Mouse (Mus musculus) CH12.LX (cell line): ENCODE measurements around the gene Xrcc4. TPM values are rescaled to one million over a fixed set of nuclear protein-coding genes. Genes with fewer than 3 reads are reported as not detected.

ENCODE experiments used
- DNase-seq: peaks from one replicate; pipeline ENCODE4 v3.0.0-alpha.2; 2013; ENCODE audit errors: extremely low read depth
- H3K27ac ChIP-seq: 2 replicates; pipeline ENCODE4 v1.5.1; 2012; ENCODE audit warnings: low read depth, mild to moderate bottlenecking, control low read depth, moderate library complexity; ENCODE audit not compliant: insufficient read depth
- H3K27me3 ChIP-seq: replicated peaks from 2 replicates; pipeline ENCODE3; 2012; ENCODE audit warnings: inconsistent platforms
- H3K36me3 ChIP-seq, 2 experiments: replicated peaks in 1 of 2; 2 replicates each; pipeline versions ENCODE3 to v1.6.1; 2012; ENCODE audit warnings: inconsistent platforms in 1 of 2, low read length in 1 of 2, mild to moderate bottlenecking in 1 of 2, mixed read lengths in 1 of 2, moderate library complexity in 1 of 2; ENCODE audit not compliant: control insufficient read depth in 1 of 2, insufficient read depth in 1 of 2
- H3K4me1 ChIP-seq, 2 experiments: 2 replicates each; pipeline ENCODE4 v1.6.1; 2012; ENCODE audit warnings: inconsistent platforms in 1 of 2, moderate library complexity in 1 of 2; ENCODE audit not compliant: insufficient read depth in 2 of 2, control insufficient read depth in 1 of 2
- H3K4me2 ChIP-seq: 2 replicates; pipeline ENCODE4 v1.6.1; 2012; ENCODE audit warnings: low read depth, mild to moderate bottlenecking, control low read depth; ENCODE audit not compliant: poor library complexity, insufficient read depth, severe bottlenecking
- H3K4me3 ChIP-seq, 3 experiments: fragments of 150-350 bp in 1 of 3; sonication (generic) in 1 of 3; replicated peaks in 1 of 3; 2 replicates each; pipeline versions ENCODE3 to v1.5.1; 2011 to 2012; ENCODE audit warnings: low read depth in 2 of 3, low read length in 2 of 3, mild to moderate bottlenecking in 2 of 3, moderate library complexity in 2 of 3, control low read depth in 1 of 3, improper control_type of control experiment in 1 of 3, inconsistent platforms in 1 of 3, mixed read lengths in 1 of 3; ENCODE audit not compliant: poor library complexity in 1 of 3
- H3K79me2 ChIP-seq: replicated peaks from 2 replicates; pipeline ENCODE4 v1.6.1; 2012; ENCODE audit warnings: mild to moderate bottlenecking, moderate library complexity; ENCODE audit not compliant: control insufficient read depth, poor library complexity, insufficient read depth, severe bottlenecking; ENCODE audit errors: extremely low read depth
- H3K9ac ChIP-seq: 2 replicates; pipeline ENCODE4 v1.6.1; 2012; ENCODE audit warnings: low read depth, mild to moderate bottlenecking, control low read depth, moderate library complexity; ENCODE audit not compliant: insufficient read depth
- H3K9me3 ChIP-seq: replicated peaks from 2 replicates; pipeline ENCODE3; 2012; ENCODE audit warnings: low read length, inconsistent platforms, mixed read lengths
- BHLHE40 ChIP-seq: IDR thresholded peaks from 2 replicates; pipeline ENCODE4 v1.6.1; 2011; ENCODE audit warnings: mild to moderate bottlenecking, low read depth, low read length, improper control_type of control experiment
- CTCF ChIP-seq, 2 experiments: IDR thresholded peaks in 1 of 2; conservative IDR thresholded peaks in 1 of 2; 2 replicates each; pipeline ENCODE4 v1.5.1; 2011 to 2012; ENCODE audit warnings: low read depth in 2 of 2, low read length in 2 of 2, improper control_type of control experiment in 1 of 2, inconsistent platforms in 1 of 2, mild to moderate bottlenecking in 1 of 2, moderate library complexity in 1 of 2
- EP300 ChIP-seq: IDR thresholded peaks from 2 replicates; pipeline ENCODE4 v1.6.1; 2011; ENCODE audit warnings: low read length, improper control_type of control experiment
- ETS1 ChIP-seq: conservative IDR thresholded peaks from 2 replicates; pipeline ENCODE4 v1.6.1; 2012; ENCODE audit warnings: low read depth, mild to moderate bottlenecking, inconsistent platforms, low read length, improper control_type of control experiment, moderate library complexity
- MAZ ChIP-seq: IDR thresholded peaks from 2 replicates; pipeline ENCODE4 v1.6.1; 2012; ENCODE audit warnings: low read depth, mild to moderate bottlenecking, inconsistent platforms, low read length, improper control_type of control experiment, moderate library complexity
- MEF2A ChIP-seq: IDR thresholded peaks from 2 replicates; pipeline ENCODE4 v1.6.1; 2014; ENCODE audit warnings: low read depth, mild to moderate bottlenecking, inconsistent platforms, low read length, improper control_type of control experiment, borderline replicate concordance
- MXI1 ChIP-seq: IDR thresholded peaks from 2 replicates; pipeline ENCODE4 v1.6.1; 2011; ENCODE audit warnings: mild to moderate bottlenecking, low read depth, low read length, improper control_type of control experiment
- NELFE ChIP-seq: IDR thresholded peaks from 2 replicates; pipeline ENCODE4 v1.6.1; 2011; ENCODE audit warnings: low read depth, low read length, improper control_type of control experiment
- POLR2AphosphoS2 ChIP-seq: IDR thresholded peaks from 2 replicates; pipeline ENCODE4 v1.6.1; 2011; ENCODE audit warnings: low read depth, low read length, improper control_type of control experiment
- UBTF ChIP-seq: IDR thresholded peaks from 2 replicates; pipeline ENCODE4 v1.6.1; 2012; ENCODE audit warnings: low read depth, mild to moderate bottlenecking, inconsistent platforms, low read length, improper control_type of control experiment, moderate library complexity
- dilution Hi-C: fragments of 300-500 bp; cut with MboI; formaldehyde crosslinking; loops from 2 replicates; pipeline ENCODE4 v1.14.3; 2020; ENCODE audit warnings: low sequenced_read_pairs; ENCODE audit not compliant: extremely low pct_unique_long_range_greater_than_20kb, extremely low pct_ligation_motif_present
- in situ Hi-C: fragments of 300-500 bp; cut with MboI; formaldehyde crosslinking; loops from 3 replicates; pipeline ENCODE4 v1.14.3; 2019; ENCODE audit warnings: low sequenced_read_pairs, low pct_ligation_motif_present, low pct_unique_long_range_greater_than_20kb, mixed read lengths
- polyA plus RNA-seq: library from polyadenylated mRNA; unstranded; fragments of >175 nt; gene quantifications from 2 replicates; pipeline ENCODE4 v1.2.1, GENCODE M21; 2012; ENCODE audit warnings: low read depth; ENCODE audit not compliant: insufficient read length
- total RNA-seq, 2 experiments: library from RNA; depleted of rRNA; stranded (reverse); fragments of 300-350 nt in 1 of 2; fragments of >200 nt in 1 of 2; gene quantifications; 2 replicates each; pipeline ENCODE4 v1.2.3; 2012 to 2014

Gene Xrcc4
- total and polyA plus RNA-seq, 3 experiments, result 6.2 to 19.6 (median 10.0) TPM

DNA sequence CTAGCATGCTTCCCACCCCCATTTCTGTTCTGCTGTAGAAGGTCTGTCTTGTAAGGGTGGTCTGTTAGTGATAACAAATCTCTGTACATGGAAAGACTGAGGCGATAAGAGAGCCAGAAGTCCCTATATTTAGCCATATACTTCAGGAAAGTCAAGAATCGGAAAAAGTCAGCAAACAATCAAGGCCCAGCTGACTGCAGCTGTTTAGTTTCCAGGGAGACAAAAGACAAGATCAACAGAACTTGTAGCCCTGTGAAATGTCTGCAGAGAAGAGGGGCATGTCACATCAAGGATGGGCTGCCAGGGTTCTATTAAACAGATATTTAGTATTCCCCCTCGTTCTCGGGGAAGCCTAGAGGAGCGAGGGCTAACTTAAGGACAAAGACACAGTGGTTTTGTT, 354.3 kb downstream of the Xrcc4 start:
- H3K27me3 ChIP-seq, result peaks cover 1% of the 10 kb centered on the region
- no peak for TF ChIP-seq MXI1
- TF ChIP-seq NELFE, result no peak
- TF ChIP-seq POLR2AphosphoS2, result no peak
- TF ChIP-seq MEF2A, result no peak
- TF ChIP-seq CTCF (conservative IDR thresholded peaks at IDR 0.05 in 1 of 2, IDR thresholded peaks at IDR 0.05 in 1 of 2; ENCODE audit: low read depth in 2 of 2, low read length in 2 of 2), result no peak
- TF ChIP-seq EP300, result no peak
- no peak for TF ChIP-seq ETS1
- no peak for TF ChIP-seq BHLHE40
- TF ChIP-seq, all 38 proteins: peak for 0
- Histone ChIP-seq H3K4me2 (no peak overlapping the region), H3K27ac (no peak overlapping the region), H3K4me3 (no peak overlapping the region), H3K36me3 (no peaks in the 10 kb centered on the region), H3K79me2 (no peaks in the 10 kb centered on the region), H3K4me1 (peaks cover 0 to 5% of the 10 kb centered on the region in 2 experiments; a peak in 1 of 4 replicates), H3K9me3 (no peaks in the 10 kb centered on the region), H3K9ac (no peak overlapping the region)
- no peak for DNase-seq
- dilution Hi-C loops, result no loop called here
- in situ Hi-C loops, result no loop called here

DNA sequence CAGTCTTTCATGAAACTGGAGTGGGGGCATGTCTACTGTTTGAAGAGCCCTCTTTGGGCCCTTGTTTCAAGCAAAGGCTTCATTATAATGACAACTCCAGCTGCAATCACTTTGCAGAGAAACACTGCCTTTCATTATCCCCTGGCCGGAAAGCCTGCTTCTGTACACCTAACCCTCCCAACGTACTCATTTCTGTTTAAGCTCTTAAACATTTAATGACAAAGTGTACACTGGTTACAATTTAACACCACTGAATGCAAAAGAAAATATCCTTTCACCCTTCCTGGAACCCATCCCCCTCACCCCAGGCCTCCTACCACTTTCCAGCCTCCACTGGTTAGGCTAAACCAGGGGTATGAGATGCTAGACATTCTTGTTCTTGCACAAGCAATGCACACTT, 362.9 kb downstream of the Xrcc4 start:
- Histone ChIP-seq H3K4me3 (no peak overlapping the region), H3K4me1 (peaks cover 0 to 10% of the 10 kb centered on the region in 2 experiments; a peak in 2 of 4 replicates), H3K9me3 (no peaks in the 10 kb centered on the region), H3K9ac (no peak overlapping the region), H3K79me2 (no peaks in the 10 kb centered on the region), H3K4me2 (no peak overlapping the region), H3K36me3 (no peaks in the 10 kb centered on the region), H3K27ac (no peak overlapping the region)
- no peak for TF ChIP-seq UBTF
- no peak for TF ChIP-seq POLR2AphosphoS2
- no peak for TF ChIP-seq MAZ
- TF ChIP-seq, all 38 proteins: peak for 0
- dilution Hi-C loops, result no loop called here
- in situ Hi-C loops, result no loop called here
- H3K27me3 ChIP-seq, result no peaks in the 10 kb centered on the region
- no peak for DNase-seq

Other genes starting within 250 kb of the Xrcc4 start
- 14.1 and 20.5 TPM in 2 replicates for gene Tmem167, start 485 bp downstream of the Xrcc4 start, total RNA-seq (2012; rRNA removed)
- gene Tmem167, start 485 bp downstream of the Xrcc4 start, total RNA-seq (2014; rRNA removed), result 38.6 and 41.5 TPM in 2 replicates
- 21.4 and 24.5 TPM in 2 replicates for gene Tmem167, start 485 bp downstream of the Xrcc4 start, polyA plus RNA-seq